In genomic region chr5:125184826-125185225, GRCm38 (mm10) we compare ENCODE assay signal across 8 mouse cellular contexts. TPM values are rescaled to one million over a fixed set of nuclear protein-coding genes. Genes with fewer than 3 reads are reported as not detected.
A peak's percentile ranks its signal among the peaks of the same experiment; 100 is the strongest.
DNase-seq lines count a peak whose midpoint lies in the region; ATAC-seq and TF ChIP-seq lines count a peak whose summit lies in the region.

No protein-coding gene starts in this region.

- TF ChIP-seq CTCF in kidney, postnatal 0 days (IDR thresholded peaks at IDR 0.05; ENCODE audit: low read depth): no peak

- H3K27ac ChIP-seq in heart, embryonic 15.5 days: peak overlapping the region; percentile 49; the same call in 1 of the 2 replicates
- no peak overlapping the region for H3K27ac ChIP-seq in heart, embryonic 12.5 days (ENCODE audit: poor library complexity, severe bottlenecking)
- peak overlapping the region; percentile 63 for H3K27ac ChIP-seq in kidney, postnatal 0 days

- no peak overlapping the region for H3K9ac ChIP-seq in heart, embryonic 15.5 days
- no peak overlapping the region for H3K9ac ChIP-seq in heart, embryonic 12.5 days
- no peak overlapping the region for H3K9ac ChIP-seq in kidney, postnatal 0 days (ENCODE audit: low read depth, low read length)

- no peak overlapping the region for H3K4me2 ChIP-seq in heart, embryonic 15.5 days
- H3K4me2 ChIP-seq in heart, embryonic 12.5 days: no peak overlapping the region
- no peak overlapping the region for H3K4me2 ChIP-seq in kidney, postnatal 0 days (ENCODE audit: low read length)

- no peaks in the 10 kb centered on the region for H3K27me3 ChIP-seq in heart, embryonic 15.5 days
- 0 out of 2 replicates have a peak, but pooled peaks cover 4% of the 10 kb centered on the region for H3K27me3 ChIP-seq in heart, embryonic 12.5 days (replicated peaks)
- no peaks in the 10 kb centered on the region for H3K27me3 ChIP-seq in kidney, postnatal 0 days (ENCODE audit: insufficient read depth, low read length)

- no peaks in the 10 kb centered on the region for H3K36me3 ChIP-seq in heart, embryonic 15.5 days
- H3K36me3 ChIP-seq in heart, embryonic 12.5 days: no peaks in the 10 kb centered on the region
- H3K36me3 ChIP-seq in kidney, postnatal 0 days (ENCODE audit: insufficient read depth, low read length): no peaks in the 10 kb centered on the region

- ATAC-seq in heart, embryonic 15.5 days (replicated peaks; ENCODE audit: insufficient number of reproducible peaks, insufficient read depth, low FRiP score, low read depth): peak; percentile 25; the same call in 1 of the 2 replicates
- no peak for ATAC-seq in heart, embryonic 12.5 days (ENCODE audit: insufficient number of reproducible peaks, low FRiP score)
- no peak; the same call in 1 of the 2 replicates for ATAC-seq in kidney, postnatal 0 days (replicated peaks; ENCODE audit: low FRiP score, low read depth)
- ATAC-seq in frontal cortex, adult (ENCODE audit: low TSS enrichment): no peak

- peak; percentile 69 for DNase-seq in testis, postnatal 10 days (ENCODE audit: low spot score)
- DNase-seq in testis, postnatal 14 days (ENCODE audit: low spot score): no peak
- peak; percentile 83 for DNase-seq in kidney, postnatal 0 days (ENCODE audit: low spot score)
- peak; percentile 73 for DNase-seq in yolk sac, embryonic 10.5 days (ENCODE audit: low spot score)
- DNase-seq in adrenal gland, postnatal 14 days: no peak

- no peaks in the 10 kb centered on the region for H3K9me3 ChIP-seq in heart, embryonic 15.5 days (replicated peaks)
- H3K9me3 ChIP-seq in heart, embryonic 12.5 days (replicated peaks): 0 out of 2 replicates have a peak, but pooled peaks cover 7% of the 10 kb centered on the region
- no peaks in the 10 kb centered on the region for H3K9me3 ChIP-seq in kidney, postnatal 0 days (replicated peaks; ENCODE audit: low read length)

- H3K4me1 ChIP-seq in heart, embryonic 15.5 days (replicated peaks): peaks cover 29% of the 10 kb centered on the region
- H3K4me1 ChIP-seq in heart, embryonic 12.5 days (replicated peaks): peaks cover 31% of the 10 kb centered on the region
- H3K4me1 ChIP-seq in kidney, postnatal 0 days (replicated peaks; ENCODE audit: insufficient read depth, low read length): peaks cover 9% of the 10 kb centered on the region; the same call in 1 of the 2 replicates

- H3K4me3 ChIP-seq in heart, embryonic 15.5 days: no peak overlapping the region
- no peak overlapping the region for H3K4me3 ChIP-seq in heart, embryonic 12.5 days
- H3K4me3 ChIP-seq in kidney, postnatal 0 days (replicated peaks; ENCODE audit: low read depth, low read length): no peak overlapping the region

- 38% methylated on average over 6 of the region's 6 CpGs for WGBS in heart, embryonic 15.5 days
- WGBS in heart, embryonic 12.5 days: 18% methylated on average over 6 of the region's 6 CpGs
- WGBS in kidney, postnatal 0 days: 29% methylated on average over 6 of the region's 6 CpGs

RNA-seq across cellular contexts. Expression of gene Ncor2, which starts 5.8 kb away (rescaled TPM):
- 14.9 and 22.2 TPM in 2 replicates for polyA plus RNA-seq in heart, embryonic 15.5 days (2015; fragmentation: Nextera tagmentation; extraction: Ambion mirVana)
- polyA plus RNA-seq in heart, embryonic 12.5 days (2016; fragmentation: Nextera tagmentation; extraction: Ambion mirVana): 17.0 and 18.6 TPM in 2 replicates
- 14.6 and 15.5 TPM in 2 replicates for polyA plus RNA-seq in kidney, postnatal 0 days (2015; fragmentation: Nextera tagmentation; extraction: Ambion mirVana)
- total RNA-seq in adrenal gland, postnatal 14 days (2021): 165 and 192 TPM in 2 replicates

Comparison
In these comparisons a context has a peak if more than half of its experiments do, and no peak if none do; other contexts are left out.
1. DNase-seq: peak in testis, postnatal 10 days (single experiment), kidney, postnatal 0 days (single experiment) and yolk sac, embryonic 10.5 days (single experiment); none in testis, postnatal 14 days (single experiment) and adrenal gland, postnatal 14 days (single experiment).